Mouse (Mus musculus) liver, embryonic 14.5 days (tissue): Measurements from ENCODE around the gene Fcgrt. TPM values are rescaled to one million over a fixed set of nuclear protein-coding genes. Genes with fewer than 3 reads are reported as not detected.
"Not testable (repeated sequence)": the region's sequence is repeated elsewhere in the genome, so short reads cannot be mapped to it uniquely, and the experiment has no call there.

Source experiments
- ATAC-seq: fragments of 200-750 bp; cut with Nextera tagmentation; 2 replicates; pipeline ENCODE4 v1.8.0; 2017; ENCODE audit warnings: moderate number of reproducible peaks, mild to moderate bottlenecking, moderate library complexity; ENCODE audit not compliant: insufficient read depth
- DNase-seq, 3 experiments: peaks; one replicate each; pipeline ENCODE4 v3.0.0-alpha.2; 2012 to 2013; ENCODE audit warnings: low read depth in 3 of 3, low spot score in 3 of 3
- H3K27ac ChIP-seq: fragments of 300-500 bp; sonication (generic); 2 replicates; pipeline ENCODE4 v1.5.1; 2014; ENCODE audit warnings: moderate library complexity, mild to moderate bottlenecking, control low read depth, inconsistent platforms
- H3K27me3 ChIP-seq: fragments of 300-500 bp; sonication (generic); 2 replicates; pipeline ENCODE4 v1.6.1; 2014; ENCODE audit warnings: mild to moderate bottlenecking, low read length, moderate library complexity; ENCODE audit not compliant: control insufficient read depth, insufficient read depth
- H3K36me3 ChIP-seq: fragments of 300-500 bp; sonication (generic); replicated peaks from 2 replicates; pipeline ENCODE4 v1.6.1; 2014; ENCODE audit warnings: low read depth; ENCODE audit not compliant: control insufficient read depth, insufficient read depth
- H3K4me1 ChIP-seq, 2 experiments: fragments of 200-500 bp in 1 of 2; fragments of 300-500 bp in 1 of 2; sonication (generic) in 1 of 2; replicated peaks; 2 replicates each; pipeline ENCODE4 v1.6.1; 2012 to 2014; ENCODE audit warnings: antibody characterized with exemption in 1 of 2, inconsistent platforms in 1 of 2, low read length in 1 of 2; ENCODE audit not compliant: control insufficient read depth in 2 of 2, insufficient read depth in 2 of 2
- H3K4me2 ChIP-seq: fragments of 300-500 bp; sonication (generic); 2 replicates; pipeline ENCODE4 v1.6.1; 2014; ENCODE audit warnings: low read depth, mild to moderate bottlenecking, control low read depth, moderate library complexity
- H3K4me3 ChIP-seq, 2 experiments: fragments of 200-500 bp in 1 of 2; fragments of 300-500 bp in 1 of 2; sonication (generic) in 1 of 2; 2 replicates each; pipeline ENCODE4 v1.5.1; 2012 to 2014; ENCODE audit warnings: low read depth in 2 of 2, low read length in 2 of 2, mild to moderate bottlenecking in 2 of 2, control low read depth in 1 of 2, inconsistent platforms in 1 of 2, moderate library complexity in 1 of 2; ENCODE audit not compliant: insufficient read depth in 1 of 2
- H3K9ac ChIP-seq: fragments of 300-500 bp; sonication (generic); replicated peaks from 2 replicates; pipeline ENCODE4 v1.6.1; 2014; ENCODE audit warnings: mild to moderate bottlenecking, control low read depth, moderate library complexity
- H3K9me3 ChIP-seq: fragments of 300-500 bp; sonication (generic); 2 replicates; pipeline ENCODE4 v1.6.1; 2016; ENCODE audit warnings: low read length, mixed read lengths; ENCODE audit not compliant: control insufficient read depth
- CTCF ChIP-seq: IDR thresholded peaks from 2 replicates; pipeline ENCODE4 v1.5.1; 2016; ENCODE audit warnings: antibody characterized with exemption, low read depth, control low read depth
- EP300 ChIP-seq: IDR thresholded peaks from 2 replicates; pipeline ENCODE4 v1.6.1; 2016; ENCODE audit warnings: antibody characterized with exemption, low read depth
- WGBS: fragments of 180-500 bp; shearing (Covaris S2); extraction: QIAGEN DNeasy Blood & Tissue Kit; methylation state at CpG from one replicate; pipeline ENCODE4 v1.1.7; 2014; ENCODE audit not compliant: insufficient replicate concordance; 5-methylcytosine and 5-hydroxymethylcytosine counted together
- polyA plus RNA-seq, 2 experiments: library from polyadenylated mRNA; depleted of rRNA in 1 of 2; stranded (reverse) in 1 of 2; unstranded in 1 of 2; fragments of >200 nt; fragmentation: Nextera tagmentation in 1 of 2; extraction: Ambion mirVana in 1 of 2; gene quantifications; 2 replicates each; pipeline versions ENCODE4 v1.2.1 to v1.2.3; 2012 to 2014

The Fcgrt gene
- polyA plus RNA-seq, 2 experiments = 14.9 to 35.5 TPM

DNA sequence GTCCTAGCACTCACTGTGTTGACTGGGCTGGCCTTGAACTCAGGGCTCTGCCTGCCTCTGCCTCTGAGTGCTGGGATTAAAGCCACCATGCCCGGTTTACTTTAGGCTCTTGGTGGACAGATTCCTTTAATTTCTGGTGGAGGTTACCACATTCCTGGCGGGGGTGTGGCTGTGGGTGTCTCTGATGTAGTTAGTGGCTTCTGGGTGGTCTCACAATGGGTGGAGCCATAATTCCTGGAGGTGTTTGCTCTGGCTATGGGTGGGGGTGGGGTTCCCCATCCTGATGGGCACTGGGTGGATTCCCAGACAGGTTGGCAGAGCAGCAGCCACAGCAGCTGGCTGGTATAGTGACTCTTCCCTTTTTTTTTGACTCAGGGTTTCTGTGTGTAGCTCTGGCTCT is 8.3 kb upstream of the Fcgrt start:
- ATAC-seq (no peak), DNase-seq (no peak)
- no peaks in the 10 kb centered on the region for H3K36me3 ChIP-seq
- TF ChIP-seq EP300 = no peak
- TF ChIP-seq CTCF = no peak
- no peak overlapping the region for H3K9ac ChIP-seq
- 62% methylated on average over 2 of the region's 2 CpGs for WGBS
- peaks cover 7 to 18% of the 10 kb centered on the region in 2 experiments for H3K4me1 ChIP-seq
- H3K27ac ChIP-seq = no peak overlapping the region
- no peak overlapping the region for H3K4me3 ChIP-seq
- H3K27me3 ChIP-seq = no peaks in the 10 kb centered on the region
- H3K9me3 ChIP-seq = no peaks in the 10 kb centered on the region
- H3K4me2 ChIP-seq = no peak overlapping the region

DNA sequence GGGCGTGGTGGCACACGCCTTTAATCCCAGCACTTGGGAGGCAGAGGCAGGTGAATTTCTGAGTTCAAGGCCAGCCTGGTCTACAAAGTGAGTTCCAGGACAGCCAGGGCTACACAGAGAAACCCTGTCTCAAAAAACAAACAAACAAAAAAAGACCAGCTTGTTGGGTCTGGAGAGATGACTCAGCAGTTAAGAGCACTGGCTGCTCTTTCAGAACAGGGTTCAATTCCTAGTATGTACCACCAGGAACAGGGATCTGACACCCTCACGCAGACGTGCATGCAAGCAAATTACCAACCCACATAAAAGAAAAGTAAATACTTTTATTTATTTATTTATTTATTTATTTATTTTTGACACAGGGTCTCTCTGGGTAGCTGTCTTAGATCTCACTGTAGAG is 6.4 kb upstream of the Fcgrt start:
- not testable (repeated sequence) for H3K27me3 ChIP-seq, H3K4me2 ChIP-seq, H3K36me3 ChIP-seq, H3K9ac ChIP-seq, H3K9me3 ChIP-seq, H3K27ac ChIP-seq, H3K4me3 ChIP-seq, DNase-seq, ATAC-seq
- 70% methylated on average over 4 of the region's 4 CpGs for WGBS
- peaks cover 7 to 18% of the 10 kb centered on the region in 2 experiments for H3K4me1 ChIP-seq

DNA sequence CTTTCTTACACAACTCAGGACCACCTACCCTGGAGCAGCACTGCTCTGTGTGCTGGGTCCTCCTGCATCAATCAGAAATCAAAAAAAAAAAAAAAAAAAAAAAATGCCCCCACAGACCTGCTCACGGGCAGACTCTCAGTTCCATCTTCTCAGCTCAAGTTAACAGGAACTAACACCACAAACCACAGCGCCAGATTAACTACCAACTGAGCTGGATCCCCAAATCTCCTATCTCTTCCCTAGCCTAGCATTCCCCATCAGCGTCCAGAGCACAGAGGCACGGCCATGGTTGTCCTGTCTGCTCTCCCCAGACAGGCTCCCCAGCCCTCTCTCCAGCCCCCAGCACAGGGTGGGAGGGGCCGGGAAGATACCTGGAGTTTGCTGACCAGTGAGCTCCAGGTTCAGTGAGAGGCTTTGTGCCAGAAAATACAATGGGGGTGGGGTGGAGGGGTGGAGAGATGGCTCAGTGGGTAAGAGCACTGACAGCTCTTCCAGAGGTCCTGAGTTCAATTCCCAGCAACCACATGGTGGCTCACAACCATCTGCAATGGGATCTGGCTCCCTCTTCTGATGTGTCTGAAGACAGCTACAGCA is 3.5 kb upstream of the Fcgrt start:
- no peak overlapping the region for H3K4me2 ChIP-seq
- H3K36me3 ChIP-seq = no peaks in the 10 kb centered on the region
- no peaks in the 10 kb centered on the region for H3K9me3 ChIP-seq
- no peak for DNase-seq
- no peak overlapping the region for H3K27ac ChIP-seq
- no peak for ATAC-seq
- no peak overlapping the region for H3K4me3 ChIP-seq
- peaks cover 0 to 5% of the 10 kb centered on the region in 2 experiments; a peak in 2 of 4 replicates for H3K4me1 ChIP-seq
- WGBS = 14% methylated on average over 5 of the region's 5 CpGs
- no peak overlapping the region for H3K9ac ChIP-seq
- TF ChIP-seq CTCF (no peak), EP300 (no peak)
- H3K27me3 ChIP-seq = no peaks in the 10 kb centered on the region

DNA sequence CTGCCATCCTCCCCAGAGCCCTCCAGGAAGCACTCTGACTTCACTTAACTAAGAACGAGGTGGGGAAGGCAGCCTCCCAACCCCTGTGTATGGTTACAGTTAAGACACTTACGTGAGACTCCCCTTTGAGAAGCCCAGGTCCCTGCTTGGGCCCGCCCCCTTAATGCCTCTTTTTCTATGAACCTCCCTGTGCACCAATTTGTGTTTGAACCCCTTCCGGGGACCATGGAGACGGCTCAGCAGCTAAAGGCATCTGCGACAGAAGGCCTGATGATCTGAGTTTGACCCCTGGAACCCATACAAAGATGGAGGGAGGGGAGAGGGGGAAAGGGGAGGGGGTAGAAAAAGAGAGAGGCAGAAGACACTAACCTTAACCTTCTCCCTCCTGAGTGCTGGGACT is 2.8 kb upstream of the Fcgrt start:
- no peak overlapping the region for H3K4me2 ChIP-seq
- no peaks in the 10 kb centered on the region for H3K27me3 ChIP-seq
- H3K9ac ChIP-seq = no peak overlapping the region
- ATAC-seq (no peak), DNase-seq (no peak)
- no peaks in the 10 kb centered on the region for H3K36me3 ChIP-seq
- H3K4me3 ChIP-seq = no peak overlapping the region
- WGBS = 57% methylated on average over 6 of the region's 6 CpGs
- no peaks in the 10 kb centered on the region for H3K9me3 ChIP-seq
- peaks cover 0 to 5% of the 10 kb centered on the region in 2 experiments; a peak in 2 of 4 replicates for H3K4me1 ChIP-seq
- TF ChIP-seq CTCF (no peak), EP300 (no peak)
- H3K27ac ChIP-seq = no peak overlapping the region

DNA sequence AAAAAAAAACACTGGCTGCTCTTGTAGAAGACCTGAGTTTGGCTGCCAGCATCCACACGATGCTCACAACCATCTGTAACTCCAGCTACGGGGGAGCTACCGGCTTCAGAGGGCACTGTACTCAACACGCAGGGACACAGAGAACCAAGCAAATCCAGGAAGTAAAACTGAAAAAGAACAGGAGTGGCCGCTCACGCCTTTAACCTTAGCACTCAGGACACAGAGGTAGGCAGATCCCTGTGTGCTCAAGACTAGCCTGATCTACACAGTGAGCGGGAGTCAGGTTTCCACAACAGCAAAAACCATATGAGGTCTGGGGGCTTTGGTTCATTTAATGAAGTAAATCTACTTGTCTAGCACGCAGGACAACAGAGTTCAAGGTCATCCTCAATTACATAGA is 1.8 kb upstream of the Fcgrt start:
- 60% methylated on average over 8 of the region's 8 CpGs for WGBS
- DNase-seq = no peak
- TF ChIP-seq CTCF (no peak), EP300 (no peak)
- H3K9ac ChIP-seq = no peak overlapping the region
- no peaks in the 10 kb centered on the region for H3K36me3 ChIP-seq
- H3K9me3 ChIP-seq = no peaks in the 10 kb centered on the region
- H3K4me1 ChIP-seq = peaks cover 0 to 5% of the 10 kb centered on the region in 2 experiments; a peak in 2 of 4 replicates
- no peak for ATAC-seq
- no peak overlapping the region for H3K4me3 ChIP-seq
- no peaks in the 10 kb centered on the region for H3K27me3 ChIP-seq
- H3K4me2 ChIP-seq = no peak overlapping the region
- H3K27ac ChIP-seq = no peak overlapping the region
